Mouse (Mus musculus): ENCODE measurements around the gene Gm21992.

Gm21992 gene

DNA sequence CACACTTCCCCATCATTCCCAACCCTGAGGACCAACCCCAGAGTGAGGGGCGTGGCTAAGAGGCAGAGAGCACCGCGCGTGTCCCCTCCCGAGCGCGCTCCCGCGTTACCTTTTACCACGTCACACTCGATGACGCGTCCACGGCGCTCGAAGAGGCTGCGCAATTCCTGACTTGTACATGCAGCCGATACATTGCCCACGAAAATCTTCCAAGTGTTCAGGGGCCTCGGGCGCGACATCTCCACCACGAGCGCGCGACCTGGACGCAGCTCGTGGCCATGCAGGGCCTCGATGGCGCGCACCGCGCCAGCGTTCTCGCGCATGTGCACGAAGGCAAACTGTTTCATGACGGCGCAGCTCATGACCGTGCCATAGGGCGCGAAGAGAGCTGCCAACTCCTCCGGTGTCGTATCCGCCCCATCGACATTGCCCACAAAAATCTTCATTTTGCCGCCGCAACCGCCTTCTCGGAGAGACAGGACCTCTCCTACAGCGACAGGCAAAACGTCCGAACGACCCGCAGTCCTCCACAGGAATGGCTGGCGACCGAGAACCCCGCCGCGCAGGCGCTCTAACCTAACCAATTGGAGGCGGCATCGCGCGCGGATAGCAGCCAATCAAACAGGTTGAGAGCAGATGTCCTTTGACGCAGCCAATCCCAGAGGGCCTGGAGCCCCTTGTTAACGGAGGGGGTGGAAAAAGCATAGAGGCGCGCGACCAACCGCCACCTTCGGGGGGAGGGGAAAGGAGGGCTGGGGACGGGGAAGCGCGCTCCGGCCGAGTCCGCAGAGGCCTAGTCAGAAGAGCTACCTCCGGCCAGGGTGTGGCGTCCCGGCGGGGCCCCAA is at the start of gene Gm21992, which contains the start of gene Rbm14:
Gene Gm21992 (minus strand): TSS at position 550 of the 846 bp plus-strand sequence.
Gene Rbm14 (minus strand): TSS at position 572 of the 846 bp plus-strand sequence.
- DNase-seq (ENCODE audit: low spot score): peak; percentile 99

DNA sequence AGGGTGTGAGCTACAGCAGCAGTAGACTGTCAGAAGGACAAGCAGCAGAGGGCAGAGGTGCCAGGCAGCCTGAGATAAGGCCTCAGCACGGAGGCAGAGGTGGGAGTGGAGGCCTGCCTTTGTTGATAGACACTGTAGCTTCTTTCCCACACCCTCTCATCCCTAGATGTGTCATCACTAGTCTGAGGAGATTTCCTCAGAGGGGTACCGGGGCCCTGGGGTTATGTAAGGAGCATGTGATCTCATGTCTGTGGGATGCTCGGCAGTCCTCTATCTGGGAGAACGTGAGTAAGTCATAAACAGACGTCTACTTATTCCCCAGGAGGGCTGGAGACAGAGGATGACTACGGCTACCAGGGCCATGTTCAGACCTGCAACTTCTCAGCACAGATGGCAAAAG is 47.7 kb upstream of the Gm21992 start:
- no peak for DNase-seq (ENCODE audit: low spot score)

DNA sequence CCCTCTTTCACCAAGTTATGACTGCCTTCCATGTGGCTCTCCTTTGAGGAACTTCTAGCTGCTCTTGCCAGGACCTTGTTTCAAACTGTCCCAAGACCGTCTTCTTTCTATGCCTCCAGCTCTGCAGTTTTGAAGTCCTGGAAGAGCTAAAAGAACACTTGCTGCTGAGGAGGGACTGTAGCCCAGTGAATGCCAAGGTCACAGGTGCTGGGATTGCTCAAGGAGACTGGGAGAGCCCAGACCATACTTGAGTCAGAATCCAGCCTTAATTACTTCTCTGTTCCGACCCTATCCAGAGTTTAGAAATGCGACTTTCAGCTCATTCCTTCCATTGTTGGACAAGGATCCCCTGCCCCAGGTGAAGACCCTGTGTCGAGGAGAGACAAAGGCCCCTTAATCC is 44.5 kb upstream of the Gm21992 start:
- DNase-seq (ENCODE audit: low spot score): no peak

DNA sequence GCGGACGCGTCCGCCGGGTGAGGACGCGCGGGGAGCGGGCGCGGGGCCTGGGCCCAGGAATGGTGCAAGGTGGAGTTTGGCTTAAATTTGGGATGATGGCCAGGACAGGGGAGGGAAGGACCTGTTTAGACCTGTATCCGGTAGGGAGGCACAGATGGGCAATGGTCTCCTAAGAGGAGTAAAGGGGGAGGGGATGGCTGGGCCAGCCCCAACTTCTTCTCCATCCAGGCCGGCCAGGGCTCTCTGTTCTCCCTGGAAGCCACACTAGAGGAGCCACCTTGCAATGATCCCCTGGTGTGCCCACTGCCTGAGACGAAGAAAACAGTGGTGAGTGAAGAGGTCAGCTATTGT is 44.0 kb upstream of the Gm21992 start:
- DNase-seq (ENCODE audit: low spot score): no peak

DNA sequence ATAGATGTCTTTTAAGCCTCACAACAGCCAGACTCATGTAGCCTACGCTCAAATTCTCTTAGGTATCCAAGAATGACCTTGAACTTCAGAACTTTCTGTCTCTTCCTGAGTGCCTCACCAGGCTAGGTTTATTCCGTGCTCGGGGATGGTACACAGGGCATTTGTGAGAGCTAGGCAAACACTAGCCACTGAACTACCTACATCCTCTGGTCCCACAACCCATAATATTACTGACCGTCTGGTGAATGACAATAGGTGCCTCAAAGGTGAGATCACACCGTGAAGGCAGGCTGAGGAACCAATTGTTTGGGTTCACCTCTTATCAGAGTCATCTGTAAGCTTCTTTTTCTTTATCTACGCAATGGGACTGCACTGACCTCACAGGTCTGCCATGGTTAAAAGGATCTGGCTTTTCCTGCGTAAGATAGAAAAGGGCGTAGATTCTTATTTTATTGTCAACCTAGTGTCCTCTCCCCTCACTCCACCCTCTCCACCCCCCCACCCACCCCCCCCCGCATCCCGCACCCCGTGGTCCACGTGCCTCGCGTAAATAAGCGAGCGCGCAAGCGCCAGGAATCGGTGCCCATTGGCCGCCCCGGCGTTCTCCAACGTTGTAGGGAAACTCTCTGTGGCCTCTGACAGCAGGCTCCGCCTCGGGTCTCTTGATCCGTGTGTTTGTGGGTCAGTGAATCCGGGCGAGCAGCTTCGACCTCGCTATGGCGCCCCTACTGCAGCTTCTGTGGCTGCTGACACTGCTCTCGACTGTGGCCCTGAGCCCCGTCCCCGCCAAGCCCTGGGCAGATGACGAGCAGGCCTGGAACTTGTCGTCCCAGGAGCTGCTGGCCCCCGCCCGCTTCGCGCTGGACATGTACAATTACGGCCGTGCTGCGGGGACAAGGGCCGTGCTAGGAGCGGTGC is 43.4 kb upstream of the Gm21992 start, which contains the start of gene Ctsf:
Gene Ctsf (plus strand): TSS at position 579 of the 918 bp plus-strand sequence.
- peak; percentile 85 for DNase-seq (ENCODE audit: low spot score)

DNA sequence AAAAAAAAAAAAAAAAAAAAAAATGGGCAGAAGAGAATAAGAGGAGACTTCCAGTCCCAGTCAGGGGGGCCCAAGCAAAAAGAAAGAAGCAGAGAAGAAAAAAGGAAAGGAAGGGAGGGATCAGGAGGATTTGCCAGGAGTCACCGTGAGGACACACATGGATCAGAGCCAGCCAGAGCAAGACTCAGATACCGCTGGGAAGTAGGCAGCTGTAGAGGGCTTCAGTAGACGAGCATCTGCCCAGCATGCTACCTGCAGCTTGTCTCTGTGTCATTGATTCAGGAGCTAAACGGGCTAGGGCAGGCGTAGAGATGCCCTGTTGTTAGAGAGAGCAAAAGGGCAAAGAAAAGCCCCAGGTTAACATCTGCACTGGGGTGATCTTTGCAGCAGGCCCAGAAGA is 38.9 kb upstream of the Gm21992 start:
- no peak for DNase-seq (ENCODE audit: low spot score)

DNA sequence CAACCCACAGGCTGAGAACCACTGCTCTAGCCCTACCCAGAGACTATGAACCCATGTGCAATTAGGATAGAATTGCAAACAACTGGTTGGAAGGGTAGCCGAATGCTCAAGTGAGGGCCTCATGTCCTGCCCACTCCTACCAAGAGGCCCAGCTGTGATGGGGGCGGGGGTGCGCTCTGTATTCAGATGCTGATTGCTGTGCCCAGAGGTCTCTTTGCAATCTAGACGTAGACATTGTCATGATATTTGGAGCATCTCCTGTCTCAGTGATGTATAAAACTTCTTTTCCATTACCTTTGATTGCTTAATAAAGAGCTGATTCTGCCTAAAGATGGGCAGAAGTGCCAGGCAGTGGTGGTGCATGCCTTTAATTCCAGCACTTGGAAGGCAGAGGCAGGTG is 38.4 kb upstream of the Gm21992 start:
- no peak for DNase-seq (ENCODE audit: low spot score)

DNA sequence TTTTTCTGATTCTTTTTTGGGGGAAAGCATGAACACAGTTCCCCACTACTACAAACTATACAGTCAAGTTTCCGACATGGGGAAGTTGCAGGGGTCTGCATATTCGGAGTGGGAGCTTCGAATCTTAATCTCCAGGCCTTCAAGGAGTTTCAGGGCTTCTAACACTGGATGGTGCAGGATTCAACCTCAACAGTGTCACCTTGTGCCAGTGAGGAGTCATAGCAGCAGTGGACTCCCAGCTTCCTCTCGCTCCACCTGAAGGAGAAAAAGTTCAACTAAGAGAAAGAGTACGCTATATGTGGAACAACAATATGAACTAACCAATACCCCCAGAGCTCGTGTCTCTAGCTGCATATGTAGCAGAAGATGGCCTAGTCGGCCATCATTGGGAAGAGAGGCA is 36.1 kb upstream of the Gm21992 start:
- peak; percentile 52 for DNase-seq (ENCODE audit: low spot score)

DNA sequence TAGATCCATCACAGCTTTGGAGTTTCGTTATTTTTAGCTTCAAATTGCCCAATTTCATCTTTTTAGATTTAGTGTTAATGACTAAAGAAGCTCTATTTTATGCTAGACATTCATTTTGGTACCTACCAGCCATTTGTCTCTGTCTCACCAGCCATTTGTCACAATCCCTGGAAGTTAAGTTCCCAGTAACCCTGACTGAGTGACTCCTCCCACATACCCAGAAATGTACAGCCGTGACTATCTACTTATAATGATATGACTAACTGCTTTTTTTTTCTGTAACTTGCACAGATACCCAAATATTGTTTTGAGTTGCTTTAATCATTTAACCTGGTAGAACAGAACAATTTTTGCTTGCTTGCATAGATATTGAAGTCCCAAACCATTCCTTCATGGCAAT is 34.4 kb upstream of the Gm21992 start:
- DNase-seq (ENCODE audit: low spot score): no peak

DNA sequence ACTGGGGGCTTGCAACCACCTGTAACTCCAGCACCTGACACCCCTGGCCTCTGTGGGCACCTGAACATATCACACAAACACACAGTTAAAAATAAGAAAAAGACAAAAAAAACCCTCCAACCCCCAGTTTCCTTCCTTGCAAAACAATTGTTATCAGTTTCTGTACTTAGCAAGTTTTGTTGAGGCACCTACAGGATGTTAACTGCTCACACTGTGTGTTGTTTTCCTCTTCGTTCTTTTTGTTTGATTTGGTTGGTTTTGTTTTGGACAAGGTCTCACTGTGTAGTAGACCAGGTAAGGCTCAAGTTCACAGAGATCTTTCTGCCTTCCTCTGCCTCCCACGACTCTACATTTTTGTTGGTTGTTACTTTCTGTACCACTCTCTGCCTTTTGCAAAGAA is 31.2 kb upstream of the Gm21992 start:
- no peak for DNase-seq (ENCODE audit: low spot score)

DNA sequence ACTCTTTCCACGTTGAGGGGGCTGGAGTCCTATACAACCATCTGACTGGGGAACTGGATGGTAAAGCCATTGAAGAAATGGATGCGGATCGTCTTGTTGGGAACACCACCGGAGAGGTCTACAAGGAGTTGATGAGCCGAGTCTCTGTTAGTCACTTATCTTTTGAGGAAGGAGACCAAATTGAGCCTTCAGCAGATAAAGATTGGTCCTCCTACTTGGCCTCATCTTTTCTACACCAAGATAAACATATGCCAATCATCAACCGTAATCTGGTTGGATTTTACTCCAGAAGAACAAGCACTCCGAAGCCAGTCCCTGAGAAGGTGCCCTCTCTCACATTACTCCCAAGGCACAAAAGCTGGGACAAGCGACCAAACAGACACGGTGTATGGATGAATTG is 29.4 kb upstream of the Gm21992 start:
- no peak for DNase-seq (ENCODE audit: low spot score)

DNA sequence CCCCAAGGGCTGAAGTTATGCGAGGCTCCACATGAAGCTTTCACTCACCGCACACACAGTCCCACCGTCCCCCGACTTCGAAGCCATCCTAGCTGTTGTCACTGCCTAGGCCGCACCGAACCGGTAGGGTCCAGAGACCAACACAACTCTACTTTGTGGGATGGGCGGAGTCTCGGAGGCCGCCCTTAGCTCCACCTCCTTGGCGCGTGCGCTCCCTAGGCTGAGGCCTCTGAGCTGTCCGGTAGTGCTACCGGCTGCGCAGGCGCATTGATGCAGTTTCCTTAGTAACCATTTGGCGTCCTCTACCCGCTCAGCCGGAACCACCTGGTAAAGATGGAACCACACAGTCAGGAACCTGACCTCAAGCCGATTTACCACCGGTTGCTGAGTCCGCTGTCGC is 27.7 kb upstream of the Gm21992 start, which contains the start of the genes Ccs and Ccdc87:
Gene Ccs (minus strand): TSS at position 184 of the 400 bp plus-strand sequence.
Gene Ccdc87 (plus strand): TSS at position 218 of the 400 bp plus-strand sequence.
- peak; percentile 98 for DNase-seq (ENCODE audit: low spot score)

DNA sequence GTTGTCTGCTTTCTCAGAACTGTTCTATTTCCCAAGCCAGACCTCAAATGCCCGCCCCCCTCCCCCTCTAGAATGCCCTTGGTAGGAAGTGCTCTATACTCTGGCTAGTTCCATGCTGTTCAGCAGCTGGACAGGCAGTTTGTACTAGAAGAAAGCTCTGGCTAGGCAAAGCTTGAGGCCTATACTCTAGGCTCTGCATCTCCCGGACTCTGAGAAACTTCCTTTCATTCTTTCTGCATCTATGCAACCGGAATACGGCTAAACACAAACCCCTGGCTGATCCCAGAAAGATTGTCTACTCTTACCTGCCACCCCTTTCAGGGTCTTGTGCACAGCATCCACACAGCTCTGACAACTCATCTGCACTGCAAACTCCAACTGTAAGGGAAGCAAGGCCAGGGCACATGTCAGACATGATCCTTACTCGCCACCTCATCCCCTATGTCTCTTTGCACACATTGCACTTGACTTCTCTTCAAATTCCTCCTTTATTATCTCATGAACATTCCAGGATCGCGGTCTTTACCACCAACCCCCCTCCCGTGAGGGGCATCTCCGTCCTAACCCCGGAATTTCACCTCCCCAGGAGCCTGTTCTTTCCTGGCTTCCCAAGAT is 27.2 kb upstream of the Gm21992 start:
- no peak for DNase-seq (ENCODE audit: low spot score)

DNA sequence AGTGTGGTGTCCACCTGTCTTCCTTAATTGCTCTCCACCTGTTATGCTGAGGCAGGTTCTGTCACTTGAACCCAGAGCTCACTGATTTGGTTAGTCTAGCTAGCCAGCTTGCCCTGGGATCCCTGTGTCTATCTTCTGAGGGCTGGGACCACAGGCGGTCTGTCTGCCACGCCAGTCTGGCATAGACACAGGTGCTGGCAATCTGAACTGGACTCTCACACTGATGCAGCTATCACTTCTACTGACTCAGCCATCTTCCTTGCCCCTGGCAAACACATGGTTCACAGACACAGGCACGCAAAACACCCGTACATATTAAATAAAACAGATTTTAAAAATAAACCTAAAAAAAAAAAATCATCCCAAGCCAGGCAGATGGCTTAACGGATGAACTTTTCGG is 25.6 kb upstream of the Gm21992 start:
- DNase-seq (ENCODE audit: low spot score): no peak

DNA sequence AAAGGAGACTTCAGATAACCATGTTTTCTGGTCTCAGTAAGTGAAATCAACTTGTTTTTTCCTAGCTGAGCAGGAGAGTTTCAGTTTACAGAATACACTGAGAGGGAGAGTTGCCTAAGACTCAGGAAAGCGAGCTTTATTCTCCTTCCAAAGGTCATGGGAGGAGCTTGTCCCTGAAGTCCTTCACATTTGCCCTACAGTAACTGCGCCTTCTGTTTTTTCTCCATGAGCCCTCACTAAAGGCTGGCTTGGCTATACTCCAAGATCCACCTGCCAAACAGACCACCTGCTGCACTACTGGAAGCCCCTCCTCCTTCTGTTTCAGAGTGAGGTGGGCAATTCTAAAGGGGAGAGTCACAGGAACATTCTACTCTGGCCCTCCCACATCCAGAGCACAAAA is 24.7 kb upstream of the Gm21992 start:
- no peak for DNase-seq (ENCODE audit: low spot score)

DNA sequence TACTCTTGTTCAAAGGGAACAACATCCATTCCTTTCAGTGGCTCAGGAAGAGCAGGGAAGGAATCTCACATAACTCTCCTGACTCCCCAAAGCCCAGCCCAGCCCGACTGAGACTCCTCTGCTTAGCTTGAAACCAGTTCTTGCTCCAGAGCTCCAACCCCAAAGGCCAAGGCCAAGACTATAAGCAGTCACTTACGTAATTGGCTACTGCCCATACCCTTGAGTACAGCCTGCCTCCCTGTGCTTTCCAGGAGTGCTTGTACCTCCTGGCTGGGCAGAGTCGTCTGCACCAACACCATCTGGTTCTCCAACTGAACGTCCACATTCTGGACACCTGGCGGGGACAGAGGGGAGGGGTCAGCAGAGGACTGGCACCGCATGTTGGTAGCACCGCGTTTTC is 22.6 kb upstream of the Gm21992 start:
- DNase-seq (ENCODE audit: low spot score): no peak

DNA sequence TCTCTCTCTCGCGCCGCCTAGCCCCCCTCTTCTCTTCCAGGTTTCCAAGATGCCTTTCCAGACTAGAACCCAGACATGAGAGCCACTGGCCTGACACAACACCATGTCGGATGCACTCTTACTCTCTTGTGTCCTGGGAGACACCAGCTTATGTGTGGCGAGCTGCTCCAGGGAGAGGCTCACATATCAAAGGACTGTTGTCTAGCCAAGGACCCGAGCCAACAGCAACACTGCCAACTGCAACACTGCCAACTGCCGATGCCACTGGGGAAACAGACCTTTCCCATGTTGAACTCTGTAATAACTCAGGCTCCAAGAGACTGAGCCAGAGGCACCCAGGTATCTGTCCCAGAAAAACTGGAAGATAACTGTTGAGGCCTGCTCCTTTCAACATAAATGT is 17.7 kb upstream of the Gm21992 start:
- DNase-seq (ENCODE audit: low spot score): no peak

DNA sequence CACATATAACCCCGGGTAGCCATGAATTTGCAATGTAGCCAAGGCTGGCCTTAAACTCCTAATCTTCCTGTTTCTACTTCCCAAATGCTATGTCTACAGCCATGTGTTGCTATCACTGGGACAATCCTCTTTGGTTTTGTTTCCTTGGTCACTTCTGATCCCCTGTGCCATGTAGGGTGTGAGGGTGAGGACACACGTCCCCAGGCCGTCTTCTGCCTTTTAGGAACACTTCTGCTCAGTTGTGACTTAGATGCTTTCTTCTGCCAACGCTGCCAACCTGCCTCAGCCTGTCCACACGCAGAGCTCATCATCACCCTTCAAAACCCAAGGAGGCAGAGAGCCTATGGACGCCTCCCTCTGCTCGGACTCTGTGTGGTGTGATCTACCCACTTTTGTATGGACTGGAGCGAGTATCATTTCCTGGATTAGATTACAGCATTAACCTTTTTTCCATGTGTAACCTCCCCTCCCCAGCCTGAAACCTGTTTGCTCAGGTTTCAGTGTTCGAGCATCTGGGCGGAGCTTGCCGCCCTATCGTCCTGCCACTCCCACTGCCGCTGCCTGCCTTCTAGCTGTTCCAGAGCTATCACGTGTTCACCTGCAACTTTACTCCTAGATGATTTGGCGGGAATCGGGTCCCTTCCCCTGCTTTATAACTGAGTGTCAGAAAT is 17.2 kb upstream of the Gm21992 start:
- DNase-seq (ENCODE audit: low spot score): peak; percentile 43

DNA sequence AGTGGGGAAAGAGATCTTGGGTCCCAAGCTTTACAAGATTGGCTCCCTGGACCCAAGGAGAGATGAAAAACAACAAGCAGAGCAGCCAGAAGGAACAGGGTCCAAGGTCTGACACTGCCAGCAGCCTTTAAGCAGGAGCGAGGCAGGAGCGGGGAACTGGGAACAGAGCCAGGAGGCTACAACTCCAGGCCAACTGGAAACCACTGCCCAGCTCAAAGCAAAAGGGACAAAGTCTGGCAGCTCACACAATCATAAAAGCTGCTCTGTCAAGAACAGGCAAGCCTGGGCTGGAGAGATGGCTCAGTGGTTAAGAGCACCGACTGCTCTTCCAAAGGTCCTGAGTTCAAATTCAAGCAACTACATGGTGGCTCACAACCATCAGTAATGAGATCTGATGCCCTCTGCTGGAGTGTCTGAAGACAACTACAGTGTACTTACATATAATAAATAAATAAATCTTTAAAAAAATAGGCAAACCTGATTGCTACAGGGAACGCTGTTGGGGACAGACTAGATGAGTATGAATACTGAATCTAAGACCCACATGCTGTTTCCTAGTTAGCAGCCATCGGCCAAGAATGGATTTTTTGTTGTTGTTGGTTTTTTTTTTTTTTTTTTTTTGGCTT is 9.4 kb upstream of the Gm21992 start:
- peak; percentile 56 for DNase-seq (ENCODE audit: low spot score)

DNA sequence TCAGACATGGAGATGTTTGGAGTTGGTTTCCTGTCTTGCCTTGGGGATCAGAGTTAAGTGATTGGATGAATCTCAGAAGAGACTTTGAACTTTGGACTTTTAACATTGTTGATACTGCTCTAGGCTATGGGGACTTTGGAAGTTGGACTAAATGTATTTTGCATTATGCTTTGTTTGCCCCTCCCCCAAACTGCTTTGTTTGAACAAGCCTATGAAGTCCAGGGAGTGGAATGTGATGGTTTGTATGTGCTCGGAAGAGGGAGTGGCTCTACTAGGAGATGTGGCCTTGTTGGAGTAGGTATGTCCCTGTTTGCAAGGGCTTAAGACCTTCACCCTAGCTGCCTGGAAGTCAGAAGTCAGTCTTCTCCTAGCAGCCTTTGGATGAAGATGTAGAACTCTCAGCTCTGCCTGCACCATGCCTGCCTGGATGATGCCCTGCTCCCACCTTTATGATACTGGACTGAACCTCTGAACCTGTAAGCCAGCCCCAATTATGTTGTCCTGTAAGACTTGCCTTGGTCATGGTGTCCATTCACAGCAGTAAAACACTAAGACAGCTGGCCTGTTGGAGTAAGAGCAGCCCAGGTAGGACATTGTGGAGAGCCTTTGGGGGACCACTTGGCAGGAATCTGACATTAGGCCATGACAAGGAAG is 5.9 kb upstream of the Gm21992 start:
- DNase-seq (ENCODE audit: low spot score): no peak

DNA sequence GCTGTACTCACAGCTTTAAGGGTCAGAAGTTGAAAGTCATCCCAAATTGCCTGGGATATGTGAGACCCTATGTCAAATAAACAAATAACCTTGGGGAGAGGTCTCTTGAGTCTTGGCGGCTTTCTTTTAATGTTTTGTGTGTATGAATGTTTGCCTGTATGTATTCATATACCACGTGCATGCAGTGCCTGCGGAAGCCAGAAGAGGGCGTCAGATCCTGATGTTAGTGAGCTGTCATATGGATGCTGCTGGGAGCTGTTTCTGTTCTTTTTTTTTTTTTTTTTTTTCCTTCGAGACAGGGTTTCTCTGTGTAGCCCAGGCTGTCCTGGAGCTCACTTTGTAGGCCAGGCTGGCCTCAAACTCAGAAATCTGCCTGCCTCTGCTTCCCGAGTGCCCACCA is 1.6 kb upstream of the Gm21992 start:
- DNase-seq (ENCODE audit: low spot score): no peak

All from lung, postnatal 25 days (tissue).